Mouse (Mus musculus) lung, embryonic 16.5 days (tissue): ENCODE data around the gene Gdap1l1. TPM values are rescaled to one million over a fixed set of nuclear protein-coding genes. Genes with fewer than 3 reads are reported as not detected.

Source experiments
- ATAC-seq: fragments of 200-750 bp; cut with Nextera tagmentation; 2 replicates; pipeline ENCODE4 v1.8.0; 2017; ENCODE audit warnings: low read depth, mild to moderate bottlenecking, moderate library complexity
- H3K27ac ChIP-seq: fragments of 300-500 bp; sonication (generic); 2 replicates; pipeline ENCODE4 v1.5.1; 2014; ENCODE audit warnings: mild to moderate bottlenecking, control low read depth, low read length
- H3K27me3 ChIP-seq: fragments of 300-500 bp; sonication (generic); 2 replicates; pipeline ENCODE4 v1.6.1; 2014; ENCODE audit warnings: low read depth, low read length, mixed read lengths; ENCODE audit not compliant: control insufficient read depth, insufficient read depth
- H3K36me3 ChIP-seq: fragments of 300-500 bp; sonication (generic); 2 replicates; pipeline ENCODE4 v1.6.1; 2014; ENCODE audit warnings: low read length; ENCODE audit not compliant: control insufficient read depth, insufficient read depth
- H3K4me1 ChIP-seq: fragments of 300-500 bp; sonication (generic); replicated peaks from 2 replicates; pipeline ENCODE4 v1.6.1; 2014; ENCODE audit warnings: low read length, mixed read lengths; ENCODE audit not compliant: control insufficient read depth, insufficient read depth
- H3K4me2 ChIP-seq: fragments of 300-500 bp; sonication (generic); 2 replicates; pipeline ENCODE4 v1.6.1; 2014; ENCODE audit warnings: low read depth, low read length, control low read depth
- H3K4me3 ChIP-seq: fragments of 300-500 bp; sonication (generic); 2 replicates; pipeline ENCODE4 v1.5.1; 2014; ENCODE audit warnings: mild to moderate bottlenecking, low read length, control low read depth
- H3K9ac ChIP-seq: fragments of 300-500 bp; sonication (generic); 2 replicates; pipeline ENCODE4 v1.6.1; 2014; ENCODE audit warnings: low read length, control low read depth
- H3K9me3 ChIP-seq: fragments of 300-500 bp; sonication (generic); 2 replicates; pipeline ENCODE4 v1.6.1; 2016; ENCODE audit warnings: low read length; ENCODE audit not compliant: control insufficient read depth
- WGBS: fragments of 180-500 bp; shearing (Covaris S2); extraction: QIAGEN DNeasy Blood & Tissue Kit; methylation state at CpG from one replicate; pipeline ENCODE4 v1.1.7; 2014; 5-methylcytosine and 5-hydroxymethylcytosine counted together
- polyA plus RNA-seq: library from polyadenylated mRNA; unstranded; fragments of >200 nt; fragmentation: Nextera tagmentation; extraction: Ambion mirVana; gene quantifications from 2 replicates; pipeline ENCODE4 v1.2.1, GENCODE M21; 2015

Gene Gdap1l1
- polyA plus RNA-seq, 1 experiment from 2014 or later: 0.92 TPM

- Histone ChIP-seq H3K9ac (no peak overlapping the region; the same call in 1 of the 2 replicates), H3K4me1 (peaks cover 3% of the 10 kb centered on the region; the same call in 1 of the 2 replicates), H3K27ac (no peak overlapping the region), H3K27me3 (peaks cover 19% of the 10 kb centered on the region), H3K4me3 (peak overlapping the region; percentile 6; the same call in 1 of the 2 replicates), H3K4me2 (peak overlapping the region; percentile 43), H3K9me3 (no peaks in the 10 kb centered on the region), H3K36me3 (no peaks in the 10 kb centered on the region)
- ATAC-seq: peak; percentile 36
- 1% methylated on average over 21 of the region's 21 CpGs for WGBS
These were observed 43.3 kb downstream of the Gdap1l1 start for GRCm38 (mm10) chr2:163481539-163482029.

- Histone ChIP-seq H3K27ac (no peak overlapping the region), H3K4me2 (no peak overlapping the region), H3K4me3 (no peak overlapping the region), H3K27me3 (0 out of 2 replicates have a peak, but pooled peaks cover 5% of the 10 kb centered on the region), H3K4me1 (no peaks in the 10 kb centered on the region), H3K36me3 (no peaks in the 10 kb centered on the region), H3K9ac (no peak overlapping the region), H3K9me3 (no peaks in the 10 kb centered on the region)
- WGBS: 86% methylated on average over 3 of the region's 3 CpGs
- ATAC-seq: no peak
These were observed 49.1 kb downstream of the Gdap1l1 start for GRCm38 (mm10) chr2:163487360-163487759.

GRCm38 (mm10) chr2:163489725-163490291 lies 51.5 kb downstream of the Gdap1l1 start:
- Histone ChIP-seq H3K9me3 (no peaks in the 10 kb centered on the region), H3K9ac (no peak overlapping the region), H3K27ac (no peak overlapping the region), H3K36me3 (no peaks in the 10 kb centered on the region), H3K4me2 (no peak overlapping the region), H3K4me3 (no peak overlapping the region), H3K27me3 (no peaks in the 10 kb centered on the region), H3K4me1 (no peaks in the 10 kb centered on the region)
- WGBS: 42% methylated on average over 5 of the region's 5 CpGs
- ATAC-seq: no peak

GRCm38 (mm10) chr2:163490656-163491055 lies 52.4 kb downstream of the Gdap1l1 start:
- Histone ChIP-seq H3K4me2 (no peak overlapping the region), H3K9ac (no peak overlapping the region), H3K36me3 (no peaks in the 10 kb centered on the region), H3K9me3 (no peaks in the 10 kb centered on the region), H3K4me3 (no peak overlapping the region), H3K27me3 (no peaks in the 10 kb centered on the region), H3K4me1 (no peaks in the 10 kb centered on the region), H3K27ac (no peak overlapping the region)
- no peak for ATAC-seq
- 83% methylated on average over 17 of the region's 17 CpGs for WGBS

GRCm38 (mm10) chr2:163491351-163491750 lies 53.1 kb downstream of the Gdap1l1 start:
- H3K9me3 ChIP-seq: no peaks in the 10 kb centered on the region
- no peak overlapping the region for H3K4me3 ChIP-seq
- no peak overlapping the region for H3K4me2 ChIP-seq
- 50% methylated on average over 7 of the region's 7 CpGs for WGBS
- no peaks in the 10 kb centered on the region for H3K36me3 ChIP-seq
- no peak overlapping the region for H3K9ac ChIP-seq
- no peak for ATAC-seq
- H3K27me3 ChIP-seq: no peaks in the 10 kb centered on the region
- H3K4me1 ChIP-seq: no peaks in the 10 kb centered on the region
- H3K27ac ChIP-seq: no peak overlapping the region

- no peak for ATAC-seq
These were observed 53.7 kb downstream of the Gdap1l1 start, which contains the start of gene R3hdml for GRCm38 (mm10) chr2:163492018-163492417. Gene R3hdml (plus strand): TSS chr2:163492318.

GRCm38 (mm10) chr2:163493031-163493430 lies 54.8 kb downstream of the Gdap1l1 start:
- no peaks in the 10 kb centered on the region for H3K4me1 ChIP-seq
- no peaks in the 10 kb centered on the region for H3K36me3 ChIP-seq

More at GRCm38 (mm10) chr2:163492018-163492417, 53.7 kb downstream of the Gdap1l1 start, which contains the start of gene R3hdml:
- no peaks in the 10 kb centered on the region for H3K4me1 ChIP-seq
- no peaks in the 10 kb centered on the region for H3K27me3 ChIP-seq
- 61% methylated on average over 5 of the region's 5 CpGs for WGBS
- H3K9ac ChIP-seq: no peak within 1 kb of the TSS
- H3K9me3 ChIP-seq: no peaks in the 10 kb centered on the region
- H3K36me3 ChIP-seq: no peaks in the 10 kb centered on the region
- no peak within 1 kb of the TSS for H3K4me2 ChIP-seq
- H3K4me3 ChIP-seq: no peak within 1 kb of the TSS
- H3K27ac ChIP-seq: no peak within 1 kb of the TSS

GRCm38 (mm10) chr2:163493976-163494375 lies 55.7 kb downstream of the Gdap1l1 start:
- WGBS: 13% methylated on average over 5 of the region's 5 CpGs
- Histone ChIP-seq H3K27ac (no peak overlapping the region), H3K36me3 (no peaks in the 10 kb centered on the region), H3K4me3 (no peak overlapping the region), H3K9me3 (no peaks in the 10 kb centered on the region), H3K4me2 (no peak overlapping the region), H3K27me3 (no peaks in the 10 kb centered on the region), H3K4me1 (no peaks in the 10 kb centered on the region), H3K9ac (no peak overlapping the region)
- ATAC-seq: peak; percentile 43; the same call in 1 of the 2 replicates

More at GRCm38 (mm10) chr2:163493031-163493430, 54.8 kb downstream of the Gdap1l1 start:
- Histone ChIP-seq H3K9me3 (no peaks in the 10 kb centered on the region), H3K9ac (no peak overlapping the region), H3K27ac (no peak overlapping the region), H3K4me3 (no peak overlapping the region), H3K4me2 (no peak overlapping the region), H3K27me3 (no peaks in the 10 kb centered on the region)
- no peak for ATAC-seq
- WGBS: 41% methylated on average over 5 of the region's 5 CpGs

- Histone ChIP-seq H3K4me1 (no peaks in the 10 kb centered on the region), H3K4me2 (no peak overlapping the region), H3K9me3 (no peaks in the 10 kb centered on the region), H3K27ac (no peak overlapping the region), H3K9ac (no peak overlapping the region), H3K27me3 (no peaks in the 10 kb centered on the region), H3K4me3 (no peak overlapping the region), H3K36me3 (no peaks in the 10 kb centered on the region)
- no peak for ATAC-seq
- 23% methylated on average over 6 of the region's 6 CpGs for WGBS
These were observed 56.2 kb downstream of the Gdap1l1 start for GRCm38 (mm10) chr2:163494456-163494855.
